Mouse (Mus musculus) bone marrow, adult 2 months (tissue): ENCODE measurements around the gene Krtap24-1.

Experiments
- CTCF ChIP-seq: fragments of 200-500 bp; IDR thresholded peaks from 2 replicates; pipeline ENCODE4 v1.5.1; 2011; ENCODE audit warnings: low read length, control low read depth; ENCODE audit not compliant: control insufficient read depth, insufficient read depth
- POLR2A ChIP-seq: fragments of 200-500 bp; IDR thresholded peaks from 2 replicates; pipeline ENCODE4 v1.6.1; 2011; ENCODE audit warnings: low read depth, mild to moderate bottlenecking, control low read depth, low read length, borderline replicate concordance; ENCODE audit not compliant: control insufficient read depth

- no peak for TF ChIP-seq POLR2A
- TF ChIP-seq CTCF, result no peak
Observed at GRCm38 (mm10) chr16:88569096-88569495, 43.0 kb downstream of the Krtap24-1 start.
